ENCODE assay signal across 8 mouse cellular contexts in genomic region chr17:57334761-57335150, GRCm38 (mm10). TPM values are rescaled to one million over a fixed set of nuclear protein-coding genes. Genes with fewer than 3 reads are reported as not detected.
DNase-seq lines count a peak whose midpoint lies in the region; ATAC-seq and TF ChIP-seq lines count a peak whose summit lies in the region.

No protein-coding gene starts in this region.

- ATAC-seq in forebrain, postnatal 0 days: peak; percentile 57
- ATAC-seq in hindbrain, embryonic 11.5 days (ENCODE audit: low FRiP score): peak; percentile 46
- peak; percentile 53 for ATAC-seq in lung, postnatal 0 days

- peak overlapping the region; percentile 16; the same call in 1 of the 2 replicates for H3K9ac ChIP-seq in MEL (ENCODE audit: control insufficient read depth, low read depth, low read length, poor library complexity, severe bottlenecking)
- H3K9ac ChIP-seq in forebrain, postnatal 0 days: no peak overlapping the region
- H3K9ac ChIP-seq in hindbrain, embryonic 11.5 days (ENCODE audit: low read depth, low read length): no peak overlapping the region; the same call in 1 of the 2 replicates
- no peak overlapping the region for H3K9ac ChIP-seq in lung, postnatal 0 days (replicated peaks; ENCODE audit: low read depth)

- no peaks in the 10 kb centered on the region for H3K9me3 ChIP-seq in MEL (replicated peaks; ENCODE audit: insufficient read depth, low read length)
- no peaks in the 10 kb centered on the region for H3K9me3 ChIP-seq in forebrain, postnatal 0 days (ENCODE audit: low read length)
- H3K9me3 ChIP-seq in hindbrain, embryonic 11.5 days (ENCODE audit: control insufficient read depth, low read length): no peaks in the 10 kb centered on the region
- H3K9me3 ChIP-seq in lung, postnatal 0 days (ENCODE audit: low read length): no peaks in the 10 kb centered on the region

- peak overlapping the region; percentile 30 to 49 for H3K4me3 ChIP-seq in MEL (ENCODE audit: control insufficient read depth in 1 of 2, insufficient read depth in 1 of 2, low read depth in 2 of 2, low read length in 2 of 2)
- H3K4me3 ChIP-seq in forebrain, postnatal 0 days (ENCODE audit: low read depth, low read length): no peak overlapping the region
- H3K4me3 ChIP-seq in hindbrain, embryonic 11.5 days (ENCODE audit: low read depth, low read length): no peak overlapping the region
- H3K4me3 ChIP-seq in lung, postnatal 0 days (ENCODE audit: low read depth, low read length): no peak overlapping the region

- H3K27ac ChIP-seq in MEL (ENCODE audit: control insufficient read depth, low read depth, low read length): peak overlapping the region; percentile 23; the same call in 1 of the 2 replicates
- H3K27ac ChIP-seq in forebrain, postnatal 0 days (ENCODE audit: low read depth, low read length): no peak overlapping the region
- H3K27ac ChIP-seq in hindbrain, embryonic 11.5 days (ENCODE audit: low read depth, low read length): no peak overlapping the region
- H3K27ac ChIP-seq in lung, postnatal 0 days (ENCODE audit: low read length): no peak overlapping the region

- peak; percentile 90 for DNase-seq in MEL (ENCODE audit: low read depth, low spot score)
- DNase-seq in cerebellum, adult 18-20 months: peak; percentile 74 to 85
- peak; percentile 75 for DNase-seq in forebrain, postnatal 0 days
- DNase-seq in hindbrain, embryonic 11.5 days (ENCODE audit: low spot score): peak; percentile 92
- DNase-seq in layer of hippocampus, adult 9-10 months (ENCODE audit: low spot score): peak; percentile 51
- peak; percentile 86 for DNase-seq in lung, postnatal 0 days (ENCODE audit: low spot score)
- DNase-seq in ovary, postnatal 10 days (ENCODE audit: low spot score): peak; percentile 77
- DNase-seq in thymus, postnatal 10 days (ENCODE audit: low spot score in 2 of 2): peak; percentile 75 to 86

- H3K4me2 ChIP-seq in forebrain, postnatal 0 days (ENCODE audit: low read depth): no peak overlapping the region
- H3K4me2 ChIP-seq in hindbrain, embryonic 11.5 days (replicated peaks; ENCODE audit: low read depth, low read length): no peak overlapping the region
- no peak overlapping the region for H3K4me2 ChIP-seq in lung, postnatal 0 days (replicated peaks; ENCODE audit: low read depth, low read length)

- TF ChIP-seq RAD21 in MEL (IDR thresholded peaks at IDR 0.05; ENCODE audit: low read depth, low read length): peak; percentile 92

- TF ChIP-seq CTCF in MEL (IDR thresholded peaks at IDR 0.05 in 2 of 3, conservative IDR thresholded peaks at IDR 0.05 in 1 of 3; ENCODE audit: control insufficient read depth in 1 of 3, insufficient read depth in 1 of 3, low read depth in 2 of 3, low read length in 3 of 3, poor library complexity in 1 of 3, severe bottlenecking in 1 of 3): peak; percentile 84 to 97 (median 95)
- TF ChIP-seq CTCF in forebrain, postnatal 0 days (IDR thresholded peaks at IDR 0.05; ENCODE audit: low read depth): peak; percentile 91
- TF ChIP-seq CTCF in lung, postnatal 0 days (IDR thresholded peaks at IDR 0.05): peak; percentile 95

- no peak; a peak in 1 of 4 replicates for TF ChIP-seq EP300 in MEL (IDR thresholded peaks at IDR 0.05; ENCODE audit: low read depth in 1 of 2, low read length in 2 of 2)
- no peak for TF ChIP-seq EP300 in lung, postnatal 0 days (IDR thresholded peaks at IDR 0.05)

- 6% methylated on average over 16 of the region's 16 CpGs for WGBS in forebrain, postnatal 0 days
- 6% methylated on average over 16 of the region's 16 CpGs for WGBS in hindbrain, embryonic 11.5 days
- WGBS in lung, postnatal 0 days: 6% methylated on average over 16 of the region's 16 CpGs

- H3K4me1 ChIP-seq in MEL (ENCODE audit: control insufficient read depth in 1 of 2, insufficient read depth in 2 of 2, low read length in 2 of 2): peaks cover 0 to 21% of the 10 kb centered on the region in 2 experiments; a peak in 3 of 4 replicates
- no peaks in the 10 kb centered on the region for H3K4me1 ChIP-seq in forebrain, postnatal 0 days (ENCODE audit: insufficient read depth)
- no peaks in the 10 kb centered on the region for H3K4me1 ChIP-seq in hindbrain, embryonic 11.5 days (replicated peaks; ENCODE audit: control insufficient read depth, insufficient read depth, low read length)
- no peaks in the 10 kb centered on the region for H3K4me1 ChIP-seq in lung, postnatal 0 days (ENCODE audit: insufficient read depth, low read depth, low read length)

- peaks cover 0 to 3% of the 10 kb centered on the region in 2 experiments; a peak in 2 of 4 replicates for H3K36me3 ChIP-seq in MEL (ENCODE audit: control insufficient read depth in 1 of 2, insufficient read depth in 2 of 2, low read length in 2 of 2)
- no peaks in the 10 kb centered on the region for H3K36me3 ChIP-seq in forebrain, postnatal 0 days (ENCODE audit: insufficient read depth)
- no peaks in the 10 kb centered on the region for H3K36me3 ChIP-seq in hindbrain, embryonic 11.5 days (ENCODE audit: control insufficient read depth, insufficient read depth, low read length)
- H3K36me3 ChIP-seq in lung, postnatal 0 days (ENCODE audit: insufficient read depth, low read length): no peaks in the 10 kb centered on the region

- TF ChIP-seq POLR2A in MEL (IDR thresholded peaks at IDR 0.05; ENCODE audit: control insufficient read depth in 1 of 2, insufficient read depth in 1 of 2, low read depth in 1 of 2, low read length in 2 of 2, poor library complexity in 1 of 2): no peak

- no peaks in the 10 kb centered on the region for H3K27me3 ChIP-seq in MEL (ENCODE audit: control insufficient read depth in 1 of 2, insufficient read depth in 2 of 2, low read length in 2 of 2)
- H3K27me3 ChIP-seq in forebrain, postnatal 0 days (ENCODE audit: insufficient read depth, low read length): no peaks in the 10 kb centered on the region
- no peaks in the 10 kb centered on the region for H3K27me3 ChIP-seq in hindbrain, embryonic 11.5 days (ENCODE audit: control insufficient read depth, insufficient read depth, low read length)
- no peaks in the 10 kb centered on the region for H3K27me3 ChIP-seq in lung, postnatal 0 days (replicated peaks; ENCODE audit: insufficient read depth, low read length)

- no peaks in the 10 kb centered on the region; the same call in 1 of the 2 replicates for H3K79me2 ChIP-seq in MEL (ENCODE audit: control insufficient read depth, insufficient read depth, low read length, poor library complexity)

TF ChIP-seq in MEL, 35 proteins besides CTCF, POLR2A, EP300 and RAD21 (continues in another document):
- no peak for TF ChIP-seq NRF1 (IDR thresholded peaks at IDR 0.05; ENCODE audit: insufficient read depth, low read depth, low read length, poor library complexity, severe bottlenecking)
- 0 out of 2 replicates have a peak, but pooled peaks have one; percentile 4 for TF ChIP-seq USF1 (IDR thresholded peaks at IDR 0.05; ENCODE audit: low read depth, low read length)
- no peak for TF ChIP-seq ZKSCAN1 (IDR thresholded peaks at IDR 0.05; ENCODE audit: low read depth, low read length)
- TF ChIP-seq RCOR1 (IDR thresholded peaks at IDR 0.05; ENCODE audit: low read depth, low read length): no peak
- TF ChIP-seq POLR2AphosphoS2 (IDR thresholded peaks at IDR 0.05; ENCODE audit: low read length): no peak
- TF ChIP-seq BHLHE40 (IDR thresholded peaks at IDR 0.05; ENCODE audit: borderline replicate concordance, low read depth, low read length): no peak
- peak; percentile 95 for TF ChIP-seq SMC3 (IDR thresholded peaks at IDR 0.05; ENCODE audit: low read depth, low read length)
- peak; percentile 81; the same call in 1 of the 2 replicates for TF ChIP-seq SIN3A (IDR thresholded peaks at IDR 0.05; ENCODE audit: low read length)
- TF ChIP-seq MYB (IDR thresholded peaks at IDR 0.05; ENCODE audit: low read depth, low read length): 0 out of 2 replicates have a peak, but pooled peaks have one; percentile 28
- TF ChIP-seq E2F4 (IDR thresholded peaks at IDR 0.05; ENCODE audit: borderline replicate concordance, low read depth, low read length): no peak
- 0 out of 2 replicates have a peak, but pooled peaks have one; percentile 9 for TF ChIP-seq ETS1 (IDR thresholded peaks at IDR 0.05; ENCODE audit: low read depth, low read length)
- TF ChIP-seq ZMIZ1 (IDR thresholded peaks at IDR 0.05; ENCODE audit: low read depth, low read length): no peak
- peak; percentile 51 for TF ChIP-seq MYC (IDR thresholded peaks at IDR 0.05; ENCODE audit: low read depth, low read length)
- peak; percentile 57; the same call in 1 of the 2 replicates for TF ChIP-seq HCFC1 (IDR thresholded peaks at IDR 0.05; ENCODE audit: low read depth, low read length)
- peak; percentile 36; the same call in 1 of the 2 replicates for TF ChIP-seq ELF1 (IDR thresholded peaks at IDR 0.05; ENCODE audit: low read depth, low read length)
- TF ChIP-seq MAFK (IDR thresholded peaks at IDR 0.05; ENCODE audit: borderline replicate concordance, low read depth, low read length): no peak
- peak; percentile 84 for TF ChIP-seq MAX (IDR thresholded peaks at IDR 0.05; ENCODE audit: low read length)
- TF ChIP-seq JUND (IDR thresholded peaks at IDR 0.05; ENCODE audit: low read depth, low read length): no peak
- 0 out of 2 replicates have a peak, but pooled peaks have one; percentile 12 for TF ChIP-seq NELFE (IDR thresholded peaks at IDR 0.05; ENCODE audit: low read depth, low read length)
- TF ChIP-seq ZC3H11A (IDR thresholded peaks at IDR 0.05; ENCODE audit: low read depth, low read length): peak; percentile 92
- no peak; the same call in 1 of the 2 replicates for TF ChIP-seq MAZ (IDR thresholded peaks at IDR 0.05; ENCODE audit: low read depth, low read length)

RNA-seq across cellular contexts. Expression of gene Adgre1, which starts 23.7 kb away (rescaled TPM):
- total RNA-seq in MEL (2012; rRNA removed): not detected in 2 replicates
- not detected for polyA plus RNA-seq in MEL (2012; ENCODE audit: insufficient read depth in 1 of 2, insufficient read length in 2 of 2, low read depth in 1 of 2, low replicate concordance in 2 of 2, missing spikeins in 1 of 2)
- total RNA-seq in forebrain, postnatal 0 days (2014; rRNA removed): 7.9 and 8.4 TPM in 2 replicates
- 4.2 TPM in 2 replicates for polyA plus RNA-seq in forebrain, postnatal 0 days (2015; fragmentation: Nextera tagmentation; extraction: Ambion mirVana)
- polyA plus RNA-seq in hindbrain, embryonic 11.5 days (2014; fragmentation: Nextera tagmentation; extraction: Ambion mirVana): 3.3 and 4.8 TPM in 2 replicates
- 6.0 and 7.0 TPM in 2 replicates for polyA plus RNA-seq in lung, postnatal 0 days (2015; fragmentation: Nextera tagmentation; extraction: Ambion mirVana)

RNA-seq across cellular contexts. Expression of gene Vav1, which starts 55.9 kb away (rescaled TPM):
- 81.8 and 86.7 TPM in 2 replicates for total RNA-seq in MEL (2012; rRNA removed)
- 10 to 100 TPM in 1 of 2 experiments, not detected in 1; 99.6 TPM for polyA plus RNA-seq in MEL (2012; ENCODE audit: insufficient read depth in 1 of 2, insufficient read length in 2 of 2, low read depth in 1 of 2, low replicate concordance in 2 of 2, missing spikeins in 1 of 2)
- total RNA-seq in forebrain, postnatal 0 days (2014; rRNA removed): 2.2 and 2.5 TPM in 2 replicates
- polyA plus RNA-seq in forebrain, postnatal 0 days (2015; fragmentation: Nextera tagmentation; extraction: Ambion mirVana): 1.6 and 1.8 TPM in 2 replicates
- 2.5 and 2.6 TPM in 2 replicates for polyA plus RNA-seq in hindbrain, embryonic 11.5 days (2014; fragmentation: Nextera tagmentation; extraction: Ambion mirVana)
- 4.8 and 5.4 TPM in 2 replicates for polyA plus RNA-seq in lung, postnatal 0 days (2015; fragmentation: Nextera tagmentation; extraction: Ambion mirVana)

Comparison
In these comparisons a context has a peak if more than half of its experiments do, and no peak if none do; other contexts are left out.
1. H3K4me3 ChIP-seq: peak in MEL (2 of 2); none in forebrain, postnatal 0 days (single experiment), hindbrain, embryonic 11.5 days (single experiment) and lung, postnatal 0 days (single experiment).
2. Peak in every context shown above with its lines, with median percentiles within 50 percentile points of each other: DNase-seq, CTCF ChIP-seq and ATAC-seq.